Mouse (Mus musculus) brown adipose tissue, adult 24 weeks (tissue): Measurements from ENCODE around the gene Ccdc30. TPM values are rescaled to one million over a fixed set of nuclear protein-coding genes. Genes with fewer than 3 reads are reported as not detected.

Source experiments
- H3K27ac ChIP-seq: fragments of 200-500 bp; replicated peaks from 2 replicates; pipeline ENCODE4 v1.5.1; 2012; ENCODE audit warnings: low read depth, mild to moderate bottlenecking, low read length
- H3K4me1 ChIP-seq: fragments of 200-500 bp; 2 replicates; pipeline ENCODE4 v1.6.1; 2012; ENCODE audit warnings: low read length, mixed read lengths; ENCODE audit not compliant: control insufficient read depth, insufficient read depth, insufficient read length
- H3K4me3 ChIP-seq: fragments of 200-500 bp; 2 replicates; pipeline ENCODE4 v1.5.1; 2012; ENCODE audit warnings: low read depth, mild to moderate bottlenecking, low read length, moderate library complexity; ENCODE audit not compliant: insufficient read depth
- polyA plus RNA-seq: library from polyadenylated mRNA; stranded (reverse); fragments of >200 nt; gene quantifications from 2 replicates; pipeline ENCODE4 v1.2.4, GENCODE M21; 2012; ENCODE audit not compliant: missing spikeins, insufficient read depth, insufficient read length

Ccdc30 gene
- polyA plus RNA-seq, 1 experiment: 0.87 TPM

- H3K4me3 ChIP-seq: no peak overlapping the region
- no peaks in the 10 kb centered on the region; the same call in 1 of the 2 replicates for H3K4me1 ChIP-seq
- no peak overlapping the region for H3K27ac ChIP-seq
These were observed 12.4 kb upstream of the Ccdc30 start for GRCm38 (mm10) chr4:119427680-119428079.

GRCm38 (mm10) chr4:119425601-119426000, 10.3 kb upstream of the Ccdc30 start:
- no peak overlapping the region for H3K4me3 ChIP-seq
- no peak overlapping the region for H3K27ac ChIP-seq
- peaks cover 5% of the 10 kb centered on the region for H3K4me1 ChIP-seq

- H3K4me1 ChIP-seq: peaks cover 5% of the 10 kb centered on the region
- H3K27ac ChIP-seq: no peak overlapping the region
- H3K4me3 ChIP-seq: no peak overlapping the region
These were observed 9.8 kb upstream of the Ccdc30 start for GRCm38 (mm10) chr4:119425077-119425476.

- peak within 1 kb of the TSS; percentile 73 for H3K4me3 ChIP-seq
- peak within 1 kb of the TSS; percentile 97 for H3K27ac ChIP-seq
- H3K4me1 ChIP-seq: peaks cover 5% of the 10 kb centered on the region; the same call in 1 of the 2 replicates
These were observed 7.1 kb upstream of the Ccdc30 start, which contains the start of the genes Ppcs and Zmynd12 for GRCm38 (mm10) chr4:119422294-119422964. Ppcs (minus strand) TSS chr4:119422420. Zmynd12 (plus strand) TSS chr4:119422814.

GRCm38 (mm10) chr4:119421921-119422293, 6.6 kb upstream of the Ccdc30 start:
- H3K4me1 ChIP-seq: peaks cover 5% of the 10 kb centered on the region; the same call in 1 of the 2 replicates
- H3K4me3 ChIP-seq: peak overlapping the region; percentile 73
- H3K27ac ChIP-seq: peak overlapping the region; percentile 61

GRCm38 (mm10) chr4:119421191-119421590, 5.9 kb upstream of the Ccdc30 start:
- H3K27ac ChIP-seq: no peak overlapping the region

GRCm38 (mm10) chr4:119417894-119418293, 2.6 kb upstream of the Ccdc30 start:
- Histone ChIP-seq H3K27ac (0 out of 2 replicates have a peak overlapping the region, but pooled peaks have one; percentile 11), H3K4me1 (peaks cover 8% of the 10 kb centered on the region; the same call in 1 of the 2 replicates)

More at GRCm38 (mm10) chr4:119421191-119421590, 5.9 kb upstream of the Ccdc30 start:
- peak overlapping the region; percentile 73 for H3K4me3 ChIP-seq
- H3K4me1 ChIP-seq: peaks cover 5% of the 10 kb centered on the region; the same call in 1 of the 2 replicates

GRCm38 (mm10) chr4:119417270-119417669, 1.9 kb upstream of the Ccdc30 start:
- H3K27ac ChIP-seq: no peak overlapping the region
- peaks cover 8% of the 10 kb centered on the region; the same call in 1 of the 2 replicates for H3K4me1 ChIP-seq
- no peak overlapping the region for H3K4me3 ChIP-seq

More at GRCm38 (mm10) chr4:119417894-119418293, 2.6 kb upstream of the Ccdc30 start:
- H3K4me3 ChIP-seq: no peak overlapping the region

GRCm38 (mm10) chr4:119412791-119413190, 2.5 kb downstream of the Ccdc30 start:
- Histone ChIP-seq H3K4me1 (peaks cover 3% of the 10 kb centered on the region; the same call in 1 of the 2 replicates), H3K27ac (no peak overlapping the region)

GRCm38 (mm10) chr4:119411877-119412650, 3.3 kb downstream of the Ccdc30 start:
- H3K27ac ChIP-seq: no peak overlapping the region
- H3K4me1 ChIP-seq: peaks cover 3% of the 10 kb centered on the region; the same call in 1 of the 2 replicates
- H3K4me3 ChIP-seq: no peak overlapping the region

More at GRCm38 (mm10) chr4:119412791-119413190, 2.5 kb downstream of the Ccdc30 start:
- H3K4me3 ChIP-seq: no peak overlapping the region

GRCm38 (mm10) chr4:119403431-119403830, 11.9 kb downstream of the Ccdc30 start:
- Histone ChIP-seq H3K27ac (no peak overlapping the region), H3K4me3 (no peak overlapping the region), H3K4me1 (no peaks in the 10 kb centered on the region)

GRCm38 (mm10) chr4:119400896-119401295, 14.4 kb downstream of the Ccdc30 start:
- no peaks in the 10 kb centered on the region for H3K4me1 ChIP-seq

GRCm38 (mm10) chr4:119398751-119399150, 16.6 kb downstream of the Ccdc30 start:
- no peak overlapping the region for H3K4me3 ChIP-seq
- H3K4me1 ChIP-seq: no peaks in the 10 kb centered on the region
- no peak overlapping the region for H3K27ac ChIP-seq

More at GRCm38 (mm10) chr4:119400896-119401295, 14.4 kb downstream of the Ccdc30 start:
- H3K4me3 ChIP-seq: no peak overlapping the region
- H3K27ac ChIP-seq: no peak overlapping the region

- Histone ChIP-seq H3K4me1 (no peaks in the 10 kb centered on the region), H3K4me3 (no peak overlapping the region), H3K27ac (no peak overlapping the region)
These were observed 25.0 kb downstream of the Ccdc30 start for GRCm38 (mm10) chr4:119390369-119390768.

GRCm38 (mm10) chr4:119389184-119389583, 26.1 kb downstream of the Ccdc30 start:
- Histone ChIP-seq H3K4me3 (no peak overlapping the region), H3K4me1 (no peaks in the 10 kb centered on the region), H3K27ac (no peak overlapping the region)
